Mouse (Mus musculus) thymus, adult 2 months (tissue): ENCODE measurements around the gene Txndc16.

Experiments used
- CTCF ChIP-seq: fragments of 200-500 bp; IDR thresholded peaks from 2 replicates; pipeline ENCODE4 v1.5.1; 2012; ENCODE audit warnings: mild to moderate bottlenecking, control low read depth, low read length, moderate library complexity, borderline replicate concordance; ENCODE audit not compliant: control insufficient read depth, poor library complexity, insufficient read depth; ENCODE audit errors: extremely low read depth
- POLR2A ChIP-seq: fragments of 200-500 bp; IDR thresholded peaks from 2 replicates; pipeline ENCODE4 v1.6.1; 2012; ENCODE audit warnings: mild to moderate bottlenecking, low read length, control low read depth, moderate library complexity; ENCODE audit not compliant: control insufficient read depth, poor library complexity, insufficient read depth; ENCODE audit errors: extremely low read depth

DNA sequence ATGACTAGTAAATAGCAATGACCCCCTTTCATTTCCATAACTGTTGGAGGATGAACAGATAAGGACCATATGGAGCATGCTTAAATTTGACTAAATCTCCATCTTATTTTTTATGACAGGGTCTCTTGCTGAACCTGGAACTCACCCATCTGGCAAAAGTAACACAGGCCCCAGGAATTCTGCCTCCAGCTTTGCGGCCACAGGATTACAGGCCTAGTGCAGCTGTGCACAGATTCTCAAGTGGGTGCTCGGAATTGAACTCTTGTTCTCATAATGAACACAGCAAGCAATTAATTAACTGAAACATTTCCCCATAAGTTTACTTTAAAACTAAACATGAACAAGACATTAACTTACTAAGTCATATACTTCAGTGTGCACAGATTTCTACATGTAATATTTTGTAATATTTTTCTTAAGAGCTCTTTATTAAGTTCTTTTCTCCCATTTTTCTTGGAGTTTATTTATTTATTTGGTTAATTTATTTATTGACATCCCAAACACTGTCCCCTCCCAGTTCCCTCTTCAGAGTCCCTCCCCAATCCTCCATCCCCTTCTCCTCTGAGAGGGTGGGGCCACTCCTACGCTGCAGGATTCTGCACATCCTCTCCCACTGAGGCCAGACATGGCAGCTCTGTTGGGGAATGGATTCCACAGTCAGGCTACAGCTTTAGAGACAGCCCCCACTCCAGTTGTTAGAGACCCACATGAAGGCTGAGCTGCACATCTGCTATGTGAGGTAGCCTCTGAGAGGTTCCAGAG, 43.9 kb upstream of the Txndc16 start:
- TF ChIP-seq POLR2A (no peak), CTCF (no peak)
